Mouse (Mus musculus) midbrain, embryonic 15.5 days (tissue): ENCODE data around the gene Nav3. TPM values are rescaled to one million over a fixed set of nuclear protein-coding genes. Genes with fewer than 3 reads are reported as not detected.
A peak's percentile ranks its signal among the peaks of the same experiment; 100 is the strongest.

Experiments used
- ATAC-seq: fragments of 200-750 bp; cut with Nextera tagmentation; replicated peaks from 2 replicates; pipeline ENCODE4 v1.8.0; 2017; ENCODE audit warnings: moderate TSS enrichment
- H3K27ac ChIP-seq: fragments of 300-500 bp; sonication (generic); 2 replicates; pipeline ENCODE4 v1.5.1; 2015; ENCODE audit warnings: mild to moderate bottlenecking, inconsistent platforms
- H3K27me3 ChIP-seq: fragments of 300-500 bp; sonication (generic); replicated peaks from 2 replicates; pipeline ENCODE4 v1.6.1; 2015; ENCODE audit warnings: inconsistent platforms
- H3K36me3 ChIP-seq: fragments of 300-500 bp; sonication (generic); replicated peaks from 2 replicates; pipeline ENCODE4 v1.6.1; 2015; ENCODE audit warnings: inconsistent platforms
- H3K4me1 ChIP-seq: fragments of 300-500 bp; sonication (generic); 2 replicates; pipeline ENCODE4 v1.6.1; 2015; ENCODE audit warnings: inconsistent platforms
- H3K4me2 ChIP-seq: fragments of 300-500 bp; sonication (generic); 2 replicates; pipeline ENCODE4 v1.6.1; 2015; ENCODE audit warnings: inconsistent platforms, mild to moderate bottlenecking, moderate library complexity
- H3K4me3 ChIP-seq: fragments of 300-500 bp; sonication (generic); 2 replicates; pipeline ENCODE4 v1.5.1; 2015; ENCODE audit warnings: mild to moderate bottlenecking, inconsistent platforms
- H3K9ac ChIP-seq: fragments of 300-500 bp; sonication (generic); 2 replicates; pipeline ENCODE4 v1.6.1; 2015; ENCODE audit warnings: mild to moderate bottlenecking, inconsistent platforms
- H3K9me3 ChIP-seq: fragments of 300-500 bp; sonication (generic); 2 replicates; pipeline ENCODE4 v1.6.1; 2016; ENCODE audit warnings: inconsistent platforms
- WGBS: fragments of 180-500 bp; shearing (Covaris S2); methylation state at CpG from one replicate; pipeline ENCODE4 v1.1.7; 2015; ENCODE audit warnings: mixed read lengths; 5-methylcytosine and 5-hydroxymethylcytosine counted together
- polyA plus RNA-seq: library from polyadenylated mRNA; unstranded; fragments of >200 nt; fragmentation: Nextera tagmentation; extraction: Ambion mirVana; gene quantifications from 2 replicates; pipeline ENCODE4 v1.2.1, GENCODE M21; 2015

Nav3 gene
- polyA plus RNA-seq, 1 experiment from 2014 or later: 27.0 TPM

- Histone ChIP-seq H3K36me3 (no peaks in the 10 kb centered on the region), H3K4me3 (no peak overlapping the region), H3K4me2 (no peak overlapping the region), H3K27ac (no peak overlapping the region), H3K9ac (no peak overlapping the region), H3K9me3 (no peaks in the 10 kb centered on the region), H3K27me3 (no peaks in the 10 kb centered on the region), H3K4me1 (no peaks in the 10 kb centered on the region)
- 72% methylated on average over 5 of the region's 5 CpGs for whole genome bisulfite sequencing
- no peak for ATAC-seq
Observed at GRCm38 (mm10) chr10:109806782-109807493, 649.1 kb downstream of the Nav3 start.

- H3K4me3 ChIP-seq: no peak overlapping the region
- ATAC-seq: no peak
- H3K9me3 ChIP-seq: no peaks in the 10 kb centered on the region
- H3K4me2 ChIP-seq: no peak overlapping the region
- no peaks in the 10 kb centered on the region for H3K4me1 ChIP-seq
- no peaks in the 10 kb centered on the region for H3K36me3 ChIP-seq
- no peak overlapping the region for H3K27ac ChIP-seq
- no peak overlapping the region for H3K9ac ChIP-seq
- no peaks in the 10 kb centered on the region for H3K27me3 ChIP-seq
Observed at GRCm38 (mm10) chr10:109803441-109803840, 652.6 kb downstream of the Nav3 start.

- ATAC-seq: no peak
- H3K27me3 ChIP-seq: no peaks in the 10 kb centered on the region
- no peak overlapping the region for H3K4me3 ChIP-seq
- H3K36me3 ChIP-seq: no peaks in the 10 kb centered on the region
- 0 out of 2 replicates have a peak, but pooled peaks cover 1% of the 10 kb centered on the region for H3K4me1 ChIP-seq
- H3K9me3 ChIP-seq: no peaks in the 10 kb centered on the region
- WGBS: 29% methylated on average over 1 of the region's 1 CpGs
- no peak overlapping the region for H3K9ac ChIP-seq
- no peak overlapping the region for H3K4me2 ChIP-seq
- H3K27ac ChIP-seq: no peak overlapping the region
Observed at GRCm38 (mm10) chr10:109802236-109802635, 653.8 kb downstream of the Nav3 start.

GRCm38 (mm10) chr10:109799246-109799645 lies 656.8 kb downstream of the Nav3 start:
- H3K9ac ChIP-seq: no peak overlapping the region
- no peak overlapping the region for H3K4me3 ChIP-seq
- no peak overlapping the region for H3K27ac ChIP-seq
- H3K4me1 ChIP-seq: 0 out of 2 replicates have a peak, but pooled peaks cover 6% of the 10 kb centered on the region
- no peaks in the 10 kb centered on the region for H3K9me3 ChIP-seq
- H3K27me3 ChIP-seq: no peaks in the 10 kb centered on the region
- 85% methylated on average over 6 of the region's 6 CpGs for WGBS
- no peak overlapping the region for H3K4me2 ChIP-seq
- no peak for ATAC-seq
- no peaks in the 10 kb centered on the region for H3K36me3 ChIP-seq

- Histone ChIP-seq H3K9ac (no peak overlapping the region), H3K4me2 (no peak overlapping the region), H3K4me1 (0 out of 2 replicates have a peak, but pooled peaks cover 6% of the 10 kb centered on the region), H3K27me3 (no peaks in the 10 kb centered on the region), H3K4me3 (no peak overlapping the region), H3K27ac (peak overlapping the region; percentile 48; the same call in 1 of the 2 replicates), H3K9me3 (no peaks in the 10 kb centered on the region), H3K36me3 (no peaks in the 10 kb centered on the region)
- ATAC-seq: no peak
- WGBS: 41% methylated on average over 3 of the region's 3 CpGs
Observed at GRCm38 (mm10) chr10:109796981-109797380, 659.0 kb downstream of the Nav3 start.

GRCm38 (mm10) chr10:109793491-109793890 lies 662.5 kb downstream of the Nav3 start:
- Histone ChIP-seq H3K9me3 (no peaks in the 10 kb centered on the region), H3K4me2 (no peak overlapping the region), H3K27me3 (no peaks in the 10 kb centered on the region), H3K36me3 (no peaks in the 10 kb centered on the region), H3K27ac (no peak overlapping the region), H3K9ac (no peak overlapping the region), H3K4me3 (no peak overlapping the region), H3K4me1 (0 out of 2 replicates have a peak, but pooled peaks cover 6% of the 10 kb centered on the region)
- no peak for ATAC-seq
- WGBS: 67% methylated on average over 4 of the region's 4 CpGs

GRCm38 (mm10) chr10:109788728-109789127 lies 667.3 kb downstream of the Nav3 start:
- Histone ChIP-seq H3K4me3 (no peak overlapping the region), H3K4me2 (no peak overlapping the region), H3K9me3 (no peaks in the 10 kb centered on the region), H3K27me3 (no peaks in the 10 kb centered on the region), H3K4me1 (no peaks in the 10 kb centered on the region), H3K36me3 (no peaks in the 10 kb centered on the region), H3K27ac (no peak overlapping the region), H3K9ac (no peak overlapping the region)
- 76% methylated on average over 2 of the region's 2 CpGs for WGBS
- no peak for ATAC-seq

GRCm38 (mm10) chr10:109779109-109779508 lies 676.9 kb downstream of the Nav3 start:
- Histone ChIP-seq H3K4me3 (no peak overlapping the region), H3K36me3 (no peaks in the 10 kb centered on the region), H3K4me1 (no peaks in the 10 kb centered on the region), H3K4me2 (no peak overlapping the region), H3K27ac (no peak overlapping the region), H3K27me3 (no peaks in the 10 kb centered on the region), H3K9ac (no peak overlapping the region), H3K9me3 (no peaks in the 10 kb centered on the region)
- 78% methylated on average over 4 of the region's 4 CpGs for WGBS
- no peak for ATAC-seq

GRCm38 (mm10) chr10:109769092-109769491 lies 686.9 kb downstream of the Nav3 start:
- Histone ChIP-seq H3K4me2 (no peak overlapping the region), H3K27ac (no peak overlapping the region), H3K9me3 (no peaks in the 10 kb centered on the region), H3K27me3 (no peaks in the 10 kb centered on the region), H3K4me1 (no peaks in the 10 kb centered on the region), H3K9ac (no peak overlapping the region), H3K36me3 (no peaks in the 10 kb centered on the region), H3K4me3 (no peak overlapping the region)
- WGBS: 94% methylated on average over 8 of the region's 8 CpGs
- no peak for ATAC-seq

- no peak overlapping the region for H3K27ac ChIP-seq
- H3K4me2 ChIP-seq: no peak overlapping the region
- no peaks in the 10 kb centered on the region for H3K27me3 ChIP-seq
- H3K9me3 ChIP-seq: no peaks in the 10 kb centered on the region
- H3K4me3 ChIP-seq: no peak overlapping the region
- no peaks in the 10 kb centered on the region for H3K36me3 ChIP-seq
- no peak overlapping the region for H3K9ac ChIP-seq
- 5% methylated on average over 2 of the region's 2 CpGs for WGBS
- ATAC-seq: no peak
- no peaks in the 10 kb centered on the region for H3K4me1 ChIP-seq
Observed at GRCm38 (mm10) chr10:109765650-109766049, 690.4 kb downstream of the Nav3 start.

- Histone ChIP-seq H3K4me2 (no peak overlapping the region), H3K4me3 (no peak overlapping the region), H3K36me3 (no peaks in the 10 kb centered on the region), H3K4me1 (no peaks in the 10 kb centered on the region), H3K27ac (no peak overlapping the region), H3K9me3 (no peaks in the 10 kb centered on the region), H3K9ac (no peak overlapping the region), H3K27me3 (no peaks in the 10 kb centered on the region)
- no peak for ATAC-seq
- 76% methylated on average over 18 of the region's 18 CpGs for WGBS
Observed at GRCm38 (mm10) chr10:109764412-109765101, 691.4 kb downstream of the Nav3 start.

GRCm38 (mm10) chr10:109758921-109759600 lies 696.9 kb downstream of the Nav3 start:
- ATAC-seq: 0 out of 2 replicates have a peak, but pooled peaks have one; percentile 17
- Histone ChIP-seq H3K27ac (no peak overlapping the region), H3K36me3 (no peaks in the 10 kb centered on the region), H3K9ac (no peak overlapping the region), H3K4me2 (no peak overlapping the region), H3K4me1 (no peaks in the 10 kb centered on the region), H3K9me3 (no peaks in the 10 kb centered on the region), H3K27me3 (no peaks in the 10 kb centered on the region), H3K4me3 (no peak overlapping the region)
- 67% methylated on average over 17 of the region's 17 CpGs for WGBS
